1 mouse cellular context compared by ENCODE assay signal in the genomic region with DNA sequence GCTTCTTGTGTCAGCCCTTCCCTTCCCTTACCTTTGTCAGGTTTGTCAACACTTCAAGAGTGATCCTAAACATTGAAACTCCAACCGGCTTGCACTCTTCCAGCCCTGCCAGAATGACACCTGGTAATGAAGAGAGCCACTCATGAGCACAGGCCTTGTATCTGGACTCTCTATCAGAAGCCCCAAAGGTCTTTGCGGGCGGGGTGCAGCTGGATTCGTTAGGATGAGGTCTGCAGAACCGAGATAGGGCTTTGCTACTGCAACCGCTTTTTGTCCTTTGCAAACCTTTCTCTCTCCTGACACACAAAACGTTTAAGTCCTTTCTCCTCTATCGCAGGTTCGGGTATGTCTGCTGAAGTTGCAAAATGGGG.
TF ChIP-seq lines count a peak whose summit lies in the region.

A gene (minus strand): TSS at position 131 of the 371 bp plus-strand sequence.

TF ChIP-seq in MEL, 35 proteins besides CTCF, POLR2A, EP300 and RAD21 (continued from another document):
- TF ChIP-seq GATA1 (IDR thresholded peaks at IDR 0.05; ENCODE audit: low read depth, low read length) (peak; percentile 89), POLR2AphosphoS2 (IDR thresholded peaks at IDR 0.05; ENCODE audit: low read length) (peak; percentile 56; the same call in 1 of the 2 replicates), TAL1 (IDR thresholded peaks at IDR 0.05; ENCODE audit: low read length) (peak; percentile 92)
